Mouse (Mus musculus): ENCODE data around the gene Lck.

DNA sequence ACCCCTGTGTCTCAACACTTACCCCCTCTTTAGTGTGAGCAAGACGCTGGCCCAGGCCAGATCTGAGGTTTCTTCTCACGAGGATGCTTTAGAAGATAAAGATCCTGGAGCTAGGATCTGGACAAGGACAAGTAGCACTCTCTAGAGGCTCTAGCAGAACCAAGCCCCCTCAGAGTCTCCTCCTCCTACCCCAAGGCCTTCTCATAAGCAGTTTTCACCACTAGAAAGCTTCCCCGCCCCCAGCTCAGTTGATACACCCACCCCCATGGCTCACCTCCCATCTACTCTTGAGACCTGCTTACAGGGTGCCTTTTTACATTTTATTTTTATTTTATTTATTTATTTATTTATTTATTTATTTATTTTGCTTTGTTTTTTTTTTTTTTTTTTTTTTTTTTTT is 63.8 kb downstream of the Lck start:
- TF ChIP-seq GATA1 (IDR thresholded peaks at IDR 0.05; ENCODE audit: borderline replicate concordance, low read length) = no peak
- no peak for TF ChIP-seq FLI1 (IDR thresholded peaks at IDR 0.05; ENCODE audit: low read length)
